Mouse (Mus musculus) induced T-regulatory cell, adult 2 months (primary cell): ENCODE measurements around the gene En1.

ENCODE experiments used
- DNase-seq: peaks from one replicate; pipeline ENCODE4 v3.0.0-alpha.2; 2012; ENCODE audit warnings: low read depth

The En1 gene

DNA sequence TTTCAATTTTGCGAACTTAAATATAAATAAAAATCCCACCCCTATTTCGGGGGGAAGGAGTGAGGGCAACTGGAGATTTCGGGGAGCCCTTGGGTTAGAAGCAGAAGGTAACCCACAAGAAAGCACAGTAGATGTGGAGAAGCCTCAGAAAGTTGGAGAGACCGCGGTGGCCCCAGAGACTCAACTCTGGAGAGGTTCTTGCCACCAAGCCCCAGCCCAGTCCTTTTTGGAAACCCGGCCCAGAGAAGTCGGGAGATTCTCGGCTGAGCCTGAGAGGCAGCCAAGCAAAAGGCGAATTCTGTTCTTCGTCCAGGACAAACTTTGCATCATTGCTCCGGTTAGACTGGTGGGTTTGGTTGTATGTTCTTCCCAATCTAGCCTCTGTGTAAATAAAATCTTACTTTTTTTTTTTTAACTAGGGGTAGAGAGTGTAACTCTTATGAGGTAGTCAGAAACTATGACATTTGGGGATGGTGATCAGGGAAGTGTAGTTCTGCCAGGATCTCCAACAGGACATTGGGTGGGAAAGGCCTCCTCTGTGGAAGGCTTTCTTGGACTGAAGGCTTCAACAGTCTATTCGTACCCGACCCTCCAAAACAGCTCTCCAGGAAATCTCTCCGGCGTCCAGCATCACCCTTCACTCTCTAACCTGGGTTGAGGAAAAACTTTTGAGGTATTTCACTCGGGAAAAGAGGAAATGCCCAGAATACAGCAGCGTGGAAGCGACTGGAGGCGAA is 1.5 kb upstream of the En1 start:
- no peak for DNase-seq

DNA sequence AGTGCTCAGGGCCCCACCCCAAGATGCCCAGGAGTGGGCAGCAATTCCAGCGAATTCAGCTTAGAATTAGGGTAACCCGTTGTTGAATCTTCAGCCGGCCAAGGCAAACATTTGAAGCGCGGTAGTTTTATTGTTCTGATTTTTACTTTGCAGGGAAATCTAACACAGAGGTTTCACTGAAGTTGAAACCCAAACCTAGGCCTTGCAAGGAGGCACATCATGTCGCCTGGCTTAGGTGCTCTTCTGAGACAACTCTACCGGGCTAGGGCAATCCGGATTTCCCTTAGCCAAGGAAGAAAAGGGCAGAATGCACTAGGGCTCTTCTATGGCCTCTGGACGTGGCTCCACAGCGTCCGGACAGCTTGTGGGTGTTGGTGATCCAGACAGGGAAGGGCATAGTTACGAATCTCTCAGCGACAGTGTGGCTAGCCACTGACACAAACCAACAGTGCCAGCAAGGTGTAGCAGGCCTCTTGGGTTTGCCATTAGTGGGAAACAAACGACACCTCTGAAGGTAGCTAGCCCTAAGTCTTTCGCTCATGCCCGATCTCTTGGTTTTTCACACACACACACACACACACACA is 873 bp upstream of the En1 start:
- no peak for DNase-seq

GRCm38 (mm10) chr1:120602876-120603655 is 848 bp downstream of the En1 start:
- DNase-seq: no peak

DNA sequence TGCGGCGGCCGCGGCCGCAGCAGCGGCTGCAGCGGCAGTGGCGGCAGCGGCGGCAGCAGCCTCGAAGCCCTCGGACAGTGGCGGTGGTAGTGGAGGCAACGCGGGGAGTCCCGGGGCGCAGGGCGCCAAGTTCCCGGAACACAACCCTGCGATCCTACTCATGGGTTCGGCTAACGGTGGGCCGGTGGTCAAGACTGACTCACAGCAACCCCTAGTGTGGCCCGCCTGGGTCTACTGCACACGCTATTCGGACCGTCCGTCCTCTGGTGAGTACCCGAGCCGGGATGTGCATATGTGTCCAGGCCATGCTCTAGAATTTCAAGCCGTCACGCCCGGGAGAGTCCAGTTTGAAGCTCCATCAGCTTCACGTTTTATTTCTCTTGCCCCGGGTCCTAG is 1.4 kb downstream of the En1 start:
- no peak for DNase-seq

- DNase-seq: no peak
These were observed 2.4 kb downstream of the En1 start for GRCm38 (mm10) chr1:120604431-120605142.

DNA sequence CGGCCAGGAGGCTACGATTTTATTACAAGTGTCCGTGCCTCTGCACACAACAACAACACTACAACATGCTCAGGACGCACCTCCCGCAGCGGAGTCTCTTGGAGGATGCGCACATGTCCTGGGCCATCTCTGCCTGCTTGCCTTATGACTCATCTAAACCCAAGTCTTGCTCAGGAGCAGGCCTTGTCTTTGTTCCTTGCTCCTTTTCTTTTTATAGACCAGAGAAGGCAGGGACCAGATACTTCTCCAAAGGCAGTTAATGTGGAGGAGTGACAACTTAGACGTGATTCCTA is 2.9 kb downstream of the En1 start:
- DNase-seq: no peak

GRCm38 (mm10) chr1:120605521-120606310 is 3.5 kb downstream of the En1 start:
- no peak for DNase-seq

DNA sequence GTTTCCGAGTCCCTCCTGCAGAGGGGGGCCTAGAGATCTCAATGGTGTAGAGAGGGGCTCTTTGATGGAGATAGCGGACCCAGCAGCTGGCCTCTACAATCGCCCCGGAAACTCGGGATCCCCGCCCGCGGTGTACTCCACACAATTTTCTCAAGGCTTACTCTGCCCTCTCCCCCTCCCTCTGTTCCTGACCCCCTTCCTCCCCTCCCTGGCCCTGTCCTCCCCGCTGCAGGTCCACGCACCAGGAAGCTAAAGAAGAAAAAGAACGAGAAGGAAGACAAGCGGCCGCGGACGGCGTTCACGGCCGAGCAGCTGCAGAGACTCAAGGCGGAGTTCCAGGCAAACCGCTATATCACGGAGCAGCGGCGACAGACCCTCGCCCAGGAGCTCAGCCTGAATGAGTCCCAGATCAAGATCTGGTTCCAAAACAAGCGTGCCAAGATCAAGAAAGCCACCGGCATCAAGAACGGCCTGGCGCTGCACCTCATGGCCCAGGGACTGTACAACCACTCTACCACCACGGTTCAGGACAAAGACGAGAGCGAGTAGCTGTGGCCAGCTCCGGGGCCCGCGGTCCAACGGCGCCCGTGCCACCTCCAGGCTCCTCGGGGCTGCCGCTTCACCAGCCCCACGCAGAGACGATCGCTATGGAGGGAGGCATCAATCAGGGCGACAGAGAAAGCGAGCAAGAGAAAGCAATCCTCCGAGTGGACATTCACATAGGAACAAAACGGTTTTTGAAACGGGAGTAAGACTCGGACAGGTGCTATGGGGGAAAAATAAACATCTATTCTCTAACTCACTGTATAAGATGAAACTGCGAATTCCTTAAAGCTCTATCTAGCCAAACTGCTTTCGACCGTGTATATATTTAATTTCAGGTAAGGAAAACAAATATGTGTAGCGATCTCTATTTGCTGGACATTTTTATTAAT is 4.7 kb downstream of the En1 start:
- no peak for DNase-seq

GRCm38 (mm10) chr1:120607576-120608400 is 5.6 kb downstream of the En1 start:
- no peak for DNase-seq

DNA sequence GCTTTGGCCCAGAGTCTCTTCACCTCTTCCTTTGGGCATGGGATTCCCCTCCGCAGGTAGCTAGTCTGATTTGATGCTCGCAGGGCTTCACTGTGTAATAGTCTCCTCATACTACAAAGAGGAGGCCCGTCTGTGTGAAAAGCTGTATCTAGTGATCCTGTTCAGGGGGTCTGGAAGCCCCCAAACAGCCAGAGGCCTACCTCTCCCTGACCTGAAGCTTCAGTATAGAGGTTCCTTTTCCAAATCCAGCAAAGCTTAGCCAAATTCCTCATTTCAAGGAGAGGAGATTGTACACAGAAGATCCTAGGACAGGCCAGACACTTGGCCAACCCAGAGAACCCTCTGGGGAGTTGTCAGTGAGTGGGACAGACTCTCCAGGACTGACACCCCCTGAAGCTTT is 6.2 kb downstream of the En1 start:
- DNase-seq: no peak

DNA sequence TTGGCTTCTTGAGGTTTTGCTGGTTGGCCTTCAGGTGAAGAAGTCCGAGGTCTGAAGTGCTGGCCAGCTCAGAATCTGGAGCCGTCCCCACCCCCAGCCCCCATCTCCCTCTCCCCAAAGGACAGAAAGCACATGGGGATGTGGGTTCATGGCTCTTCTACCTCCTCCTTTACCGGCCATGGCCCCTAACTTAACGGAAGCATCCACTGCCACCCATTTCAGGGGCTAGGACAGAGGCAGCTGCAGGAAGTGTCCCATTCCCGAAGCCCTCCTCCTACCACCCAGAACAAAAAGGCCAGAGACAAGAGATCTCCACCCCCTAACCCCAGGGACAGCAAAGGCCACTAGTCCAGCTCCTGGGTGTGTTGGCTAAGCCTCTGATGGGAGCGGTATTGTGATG is 7.4 kb downstream of the En1 start:
- no peak for DNase-seq

GRCm38 (mm10) chr1:120613461-120614306 is 11.5 kb downstream of the En1 start:
- no peak for DNase-seq

DNA sequence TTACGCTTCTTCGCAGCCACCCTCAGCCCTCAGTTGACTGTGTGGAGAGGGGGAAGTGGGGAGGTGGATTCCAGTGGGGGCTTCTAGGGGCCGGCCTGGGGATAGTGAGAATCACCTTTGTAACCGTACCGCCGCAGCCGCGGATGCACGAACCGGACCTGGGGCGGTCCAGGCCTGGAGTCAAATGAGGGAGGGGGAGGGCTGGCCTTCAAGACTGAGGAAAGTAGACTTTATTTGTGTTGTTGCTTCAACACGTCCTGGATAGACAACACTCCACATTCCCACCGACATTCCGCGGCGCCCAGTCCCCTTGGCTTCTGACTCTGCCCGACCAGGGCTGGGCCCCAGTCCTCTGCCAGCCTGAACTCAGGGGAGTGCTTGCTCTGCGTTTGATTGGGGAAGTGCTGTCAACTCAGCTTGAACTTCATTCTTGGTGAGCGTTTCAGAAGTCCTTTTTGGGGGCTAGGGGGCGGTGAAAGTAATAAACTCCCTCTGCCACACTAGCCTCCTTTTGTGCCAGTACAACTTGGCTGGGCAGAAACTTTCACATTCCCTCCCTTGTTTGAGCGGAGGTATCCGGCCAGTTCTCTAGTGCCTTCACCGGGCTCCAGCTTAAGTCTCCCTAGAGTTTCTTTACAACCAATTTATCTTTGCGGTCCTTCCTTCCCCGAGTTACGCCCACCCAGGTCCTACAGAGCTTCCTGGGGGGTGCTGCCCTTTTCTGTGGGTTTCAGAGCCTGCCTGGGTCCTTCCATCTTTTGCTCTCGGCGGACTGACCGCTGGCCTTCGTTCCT is 12.3 kb downstream of the En1 start:
- DNase-seq: no peak

GRCm38 (mm10) chr1:120615521-120615920 is 13.3 kb downstream of the En1 start:
- no peak for DNase-seq

DNA sequence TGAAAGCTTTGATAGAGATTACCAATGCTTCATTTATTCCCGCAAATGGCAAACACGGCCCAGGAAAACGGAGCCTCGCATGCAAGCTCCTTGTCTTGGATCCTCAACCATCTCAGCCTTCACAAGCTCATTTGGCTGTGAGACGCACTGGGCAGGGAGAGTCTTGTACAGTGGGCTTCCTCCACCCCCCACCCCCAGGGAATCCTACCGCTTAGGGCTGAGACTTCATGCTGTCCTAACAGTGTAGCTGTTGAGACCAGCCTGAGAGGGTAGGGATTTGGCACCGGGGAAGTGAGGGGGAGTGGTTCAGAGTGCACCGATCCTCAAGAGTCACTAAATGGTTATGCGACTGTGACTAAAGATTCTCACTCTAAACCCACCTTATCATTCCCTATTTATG is 13.7 kb downstream of the En1 start:
- no peak for DNase-seq

DNA sequence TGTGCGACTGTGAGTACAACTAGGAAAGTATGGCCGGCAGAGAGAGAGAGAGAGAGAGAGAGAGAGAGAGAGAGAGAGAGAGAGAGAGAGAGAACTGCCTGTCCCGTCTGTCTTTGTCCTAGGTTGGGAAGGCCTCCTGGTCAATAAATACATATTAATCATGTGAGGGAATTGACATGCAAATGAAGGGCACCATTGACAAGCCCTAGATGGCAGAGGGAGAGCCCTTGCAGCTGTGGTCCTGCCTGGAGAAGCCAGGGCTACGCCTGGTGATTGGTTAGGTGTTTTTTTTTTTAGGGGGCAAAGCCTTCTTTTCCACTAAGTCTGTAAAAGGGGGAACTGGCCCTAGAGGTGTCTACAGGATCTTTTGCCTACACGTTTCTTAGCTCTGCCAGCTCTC is 19.2 kb downstream of the En1 start:
- no peak for DNase-seq

GRCm38 (mm10) chr1:120626930-120627621 is 24.9 kb downstream of the En1 start:
- no peak for DNase-seq

DNA sequence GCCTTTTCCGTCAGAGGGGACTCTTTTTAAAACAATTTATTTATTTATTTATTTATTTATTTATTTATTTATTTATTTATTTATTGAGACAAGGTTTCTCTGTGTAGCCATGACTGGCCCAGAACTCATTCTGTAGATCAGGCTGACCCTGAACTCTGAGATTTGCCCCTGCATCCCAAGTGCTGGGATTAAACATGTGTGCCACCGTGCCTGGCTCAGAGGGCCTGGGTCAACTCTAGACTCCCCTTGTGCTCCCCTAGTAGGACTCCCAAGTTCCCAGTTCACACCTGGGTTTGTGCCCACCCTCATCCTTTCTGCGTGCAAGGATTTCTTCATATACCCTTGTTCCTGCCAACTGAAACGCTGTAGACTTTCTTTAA is 25.4 kb downstream of the En1 start:
- DNase-seq: no peak
